Mouse (Mus musculus) testis, adult 10 weeks (tissue): ENCODE results near the gene Vwa1. TPM values are rescaled to one million over a fixed set of nuclear protein-coding genes. Genes with fewer than 3 reads are reported as not detected.

Source experiments
- polyA plus RNA-seq: library from polyadenylated mRNA; stranded (reverse); fragments of 350-450 nt; fragmentation: Illumina TruSeq; extraction: RNeasy Lipid Tissue Mini Kit (QIAGEN cat#74804); gene quantifications from one replicate; pipeline ENCODE4 v1.2.3, GENCODE M21; 2014; ENCODE audit warnings: low read depth, low replicate concordance

The Vwa1 gene
- polyA plus RNA-seq = 0.57 TPM

GRCm38 (mm10) chr4:155774280-155774754 lies at the start of gene Vwa1:
Vwa1 (minus strand) TSS chr4:155774698.

DNA sequence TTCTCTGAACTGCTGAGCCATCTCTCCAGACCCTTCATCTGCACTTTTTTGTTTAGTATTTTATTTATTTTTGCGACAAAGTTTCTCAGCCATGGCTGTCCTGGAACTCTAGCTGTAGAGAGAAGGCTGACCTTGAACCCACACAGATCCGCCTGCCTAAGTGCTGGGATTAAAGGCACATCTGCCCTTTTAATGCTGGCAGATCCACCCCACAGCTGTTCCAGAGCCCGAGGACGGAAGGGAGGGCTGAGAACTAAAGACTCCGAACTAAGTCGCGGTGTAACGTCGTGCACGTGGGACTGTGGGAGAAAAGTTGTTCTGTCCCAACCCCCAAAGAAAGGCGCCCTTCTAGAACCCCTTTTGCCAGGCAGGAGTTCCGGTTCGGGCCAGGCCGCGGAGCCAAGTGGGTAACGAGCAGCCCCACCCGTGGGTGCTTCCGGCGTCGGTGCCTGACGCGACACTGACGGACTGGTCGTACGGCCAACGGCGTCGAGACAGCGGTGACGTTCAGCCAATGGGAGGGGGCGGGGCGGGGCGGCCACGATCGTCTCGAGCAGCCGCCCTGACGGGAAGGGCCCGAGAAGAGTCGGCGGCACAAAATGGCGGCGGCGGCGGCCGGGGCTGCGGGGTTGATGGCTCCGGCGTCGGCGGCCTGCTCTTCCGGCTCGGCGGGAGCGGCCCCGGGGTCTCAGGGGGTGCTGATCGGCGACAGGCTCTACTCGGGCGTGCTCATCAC lies 37.6 kb upstream of the Vwa1 start, which contains the start of gene Ccnl2:
TSS of gene Ccnl2 (plus strand) at position 561 of the 736 bp plus-strand sequence.

DNA sequence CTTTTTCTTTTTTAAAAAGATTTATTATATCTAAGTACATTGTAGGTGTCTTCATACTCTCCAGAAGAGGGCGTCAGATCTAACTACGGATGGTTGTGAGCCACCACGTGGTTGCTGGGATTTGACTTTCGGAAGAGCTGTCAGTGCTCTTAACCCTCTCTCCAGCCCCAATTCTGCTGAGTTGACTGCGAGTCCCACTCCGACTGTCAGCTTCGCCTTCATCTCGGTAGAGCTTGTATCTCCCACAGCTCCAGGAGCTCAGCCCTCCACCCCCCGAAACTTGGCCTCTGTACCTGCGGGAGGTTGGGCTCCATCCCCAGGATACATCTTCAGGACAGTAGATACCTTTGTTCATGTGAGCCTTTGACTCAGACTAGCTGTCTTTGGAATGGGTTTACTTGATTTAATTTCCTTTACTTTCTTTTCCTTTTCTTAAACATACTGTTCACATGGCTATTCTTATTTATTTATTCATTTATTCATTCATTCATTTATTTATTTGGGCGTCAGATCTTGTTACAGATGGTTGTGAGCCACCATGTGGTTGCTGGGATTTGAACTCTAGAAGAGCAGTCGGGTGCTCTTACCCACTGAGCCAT lies 28.3 kb upstream of the Vwa1 start, which contains the start of gene Mrpl20:
TSS of gene Mrpl20 (plus strand) at position 138 of the 599 bp plus-strand sequence.

GRCm38 (mm10) chr4:155790021-155790489 lies 15.6 kb upstream of the Vwa1 start, which contains the start of gene Ankrd65:
Ankrd65 (plus strand) TSS chr4:155790439.

DNA sequence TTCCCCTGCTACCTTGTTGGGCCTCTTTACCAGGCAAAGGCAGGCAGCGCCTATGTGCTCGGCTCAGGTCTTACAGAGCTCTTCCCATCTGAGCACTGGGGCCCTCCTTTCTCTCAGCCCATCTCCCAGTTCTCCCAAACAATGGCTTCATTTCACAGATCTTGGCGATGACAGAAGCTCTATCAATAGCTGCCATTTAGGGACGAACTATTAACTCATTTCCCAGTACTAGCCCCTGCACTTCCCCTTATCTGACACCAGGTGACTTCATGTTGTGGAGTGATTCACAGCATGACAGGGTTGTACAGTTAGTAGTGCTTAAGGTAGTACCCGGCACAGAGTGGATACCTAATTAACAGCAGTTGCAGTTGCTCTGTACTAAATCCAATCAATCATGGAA lies 11.3 kb upstream of the Vwa1 start, which contains the start of gene Tmem88b:
TSS of gene Tmem88b (minus strand) at position 56 of the 400 bp plus-strand sequence.

DNA sequence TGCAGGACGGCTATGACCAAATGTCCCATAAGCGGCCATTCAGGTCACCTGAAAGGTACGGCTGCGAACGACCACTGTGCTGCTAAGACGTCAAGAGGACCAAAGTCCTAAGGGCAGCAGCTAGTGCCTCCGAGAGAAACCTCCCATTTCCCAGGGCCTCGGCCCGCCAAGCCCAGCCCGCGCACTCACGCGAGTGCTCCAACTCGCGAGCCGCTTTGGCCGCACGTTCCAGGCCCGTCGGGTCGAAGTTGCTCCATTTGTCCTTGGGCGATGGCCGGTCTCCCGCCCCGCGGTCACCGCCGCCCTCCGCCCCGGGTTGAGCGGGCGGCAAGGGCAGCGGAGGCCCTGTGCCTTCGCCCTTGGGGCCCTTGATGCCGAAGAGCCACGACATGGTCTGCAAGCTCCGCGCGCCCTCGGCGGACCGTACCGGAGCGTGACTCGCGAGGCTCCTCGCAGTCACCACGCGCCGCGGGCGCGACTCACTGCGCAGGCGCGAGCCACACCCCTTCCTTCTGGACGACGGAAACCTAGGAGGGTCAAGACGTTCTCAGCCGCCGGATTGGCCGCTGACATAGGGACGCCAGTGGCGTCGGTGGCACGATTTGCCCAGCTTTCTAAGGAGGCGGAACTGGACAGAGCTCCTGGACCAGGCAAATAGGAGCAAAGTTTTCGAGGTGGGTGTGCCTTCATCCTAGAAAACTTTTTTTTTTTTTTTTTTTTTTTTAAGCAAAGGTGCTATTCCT lies 13.7 kb downstream of the Vwa1 start, which contains the start of gene Atad3a:
TSS of gene Atad3a (minus strand) at position 481 of the 743 bp plus-strand sequence.

GRCm38 (mm10) chr4:155734350-155734941 lies 40.1 kb downstream of the Vwa1 start, which contains the start of gene Tmem240:
Tmem240 (plus strand) TSS chr4:155734800.

Other genes with a start within 250 kb of the Vwa1 start
- gene Nadk, start 212.3 kb downstream of the Vwa1 start, polyA plus RNA-seq = 20.0 TPM
- 5.4 TPM for gene Slc35e2, start 173.3 kb downstream of the Vwa1 start, polyA plus RNA-seq
- gene Cdk11b, start 149.8 kb downstream of the Vwa1 start, polyA plus RNA-seq = 73.4 TPM
- gene Gm10563, start 129.3 kb downstream of the Vwa1 start, polyA plus RNA-seq = not detected
- gene Mmp23, start 121.3 kb downstream of the Vwa1 start, polyA plus RNA-seq = 0.27 TPM
- gene Mib2, start 105.5 kb downstream of the Vwa1 start, polyA plus RNA-seq = 1.5 TPM
- not detected for gene Fndc10, start 80.4 kb downstream of the Vwa1 start, polyA plus RNA-seq
- gene Ssu72, start 69.9 kb downstream of the Vwa1 start, polyA plus RNA-seq = 45.1 TPM
- gene Tmem240, start 39.9 kb downstream of the Vwa1 start, polyA plus RNA-seq = not detected
- 1.5 TPM for gene Atad3a, start 13.6 kb downstream of the Vwa1 start, polyA plus RNA-seq
- gene Tmem88b, start 11.2 kb upstream of the Vwa1 start, polyA plus RNA-seq = 1.7 TPM
- not detected for gene Ankrd65, start 15.7 kb upstream of the Vwa1 start, polyA plus RNA-seq
- gene Mrpl20, start 28.2 kb upstream of the Vwa1 start, polyA plus RNA-seq = 131 TPM
- 32.1 TPM for gene Ccnl2, start 37.8 kb upstream of the Vwa1 start, polyA plus RNA-seq
- 6.5 TPM for gene Aurkaip1, start 56.6 kb upstream of the Vwa1 start, polyA plus RNA-seq
- gene Mxra8, start 65.0 kb upstream of the Vwa1 start, polyA plus RNA-seq = 91.8 TPM
- gene Dvl1, start 72.7 kb upstream of the Vwa1 start, polyA plus RNA-seq = 6.2 TPM
- 0.18 TPM for gene Tas1r3, start 88.7 kb upstream of the Vwa1 start, polyA plus RNA-seq
- 60.8 TPM for gene Cptp, start 94.7 kb upstream of the Vwa1 start, polyA plus RNA-seq
- gene Ints11, start 94.8 kb upstream of the Vwa1 start, polyA plus RNA-seq = 2.4 TPM
- gene Pusl1, start 117.1 kb upstream of the Vwa1 start, polyA plus RNA-seq = 0.56 TPM
- gene Acap3, start 117.1 kb upstream of the Vwa1 start, polyA plus RNA-seq = 1.0 TPM
- 156 TPM for gene Ube2j2, start 169.1 kb upstream of the Vwa1 start, polyA plus RNA-seq
- gene C1qtnf12, start 187.6 kb upstream of the Vwa1 start, polyA plus RNA-seq = 8.9 TPM
- 1.7 TPM for gene B3galt6, start 218.0 kb upstream of the Vwa1 start, polyA plus RNA-seq
- gene Sdf4, start 218.2 kb upstream of the Vwa1 start, polyA plus RNA-seq = 97.4 TPM
- not detected for gene Tnfrsf4, start 239.1 kb upstream of the Vwa1 start, polyA plus RNA-seq